Mouse (Mus musculus) brain, embryonic 14.5 days (tissue): ENCODE results near the gene Med28.

ENCODE experiments used
- CTCF ChIP-seq: fragments of 200-500 bp; IDR thresholded peaks from 2 replicates; pipeline ENCODE4 v1.5.1; 2012; ENCODE audit warnings: inconsistent platforms, mild to moderate bottlenecking, moderate library complexity, borderline replicate concordance; ENCODE audit not compliant: insufficient read depth, insufficient read length; ENCODE audit errors: extremely low read depth
- POLR2A ChIP-seq: fragments of 200-500 bp; IDR thresholded peaks from 2 replicates; pipeline ENCODE4 v1.6.1; 2012; ENCODE audit warnings: mild to moderate bottlenecking, inconsistent platforms, borderline replicate concordance; ENCODE audit not compliant: poor library complexity, insufficient read depth, insufficient read length, severe bottlenecking; ENCODE audit errors: extremely low read depth

- TF ChIP-seq CTCF (no peak), POLR2A (no peak)
Measured at GRCm38 (mm10) chr5:45494093-45494755, 25.8 kb upstream of the Med28 start.
